Mouse (Mus musculus) limb, embryonic 15.5 days (tissue): ENCODE results near the gene Mfsd4b2. TPM values are rescaled to one million over a fixed set of nuclear protein-coding genes. Genes with fewer than 3 reads are reported as not detected.
"Not testable (repeated sequence)": the region's sequence is repeated elsewhere in the genome, so short reads cannot be mapped to it uniquely, and the experiment has no call there.

Experiments
- ATAC-seq: fragments of 200-750 bp; cut with Nextera tagmentation; 2 replicates; pipeline ENCODE4 v1.8.0; 2017; ENCODE audit warnings: low read depth, moderate TSS enrichment; ENCODE audit not compliant: insufficient number of reproducible peaks, low FRiP score, low TSS enrichment
- H3K27ac ChIP-seq: fragments of 300-500 bp; sonication (generic); 2 replicates; pipeline ENCODE4 v1.5.1; 2015; ENCODE audit warnings: moderate library complexity, mild to moderate bottlenecking, inconsistent platforms
- H3K27me3 ChIP-seq: fragments of 300-500 bp; sonication (generic); 2 replicates; pipeline ENCODE4 v1.6.1; 2015; ENCODE audit warnings: inconsistent platforms
- H3K36me3 ChIP-seq: fragments of 300-500 bp; sonication (generic); 2 replicates; pipeline ENCODE4 v1.6.1; 2015; ENCODE audit warnings: inconsistent platforms
- H3K4me1 ChIP-seq: fragments of 300-500 bp; sonication (generic); 2 replicates; pipeline ENCODE4 v1.6.1; 2015; ENCODE audit warnings: inconsistent platforms
- H3K4me2 ChIP-seq: fragments of 300-500 bp; sonication (generic); 2 replicates; pipeline ENCODE4 v1.6.1; 2015; ENCODE audit warnings: mild to moderate bottlenecking, inconsistent platforms
- H3K4me3 ChIP-seq: fragments of 300-500 bp; sonication (generic); 2 replicates; pipeline ENCODE4 v1.5.1; 2015; ENCODE audit warnings: mild to moderate bottlenecking, inconsistent platforms
- H3K9ac ChIP-seq: fragments of 300-500 bp; sonication (generic); 2 replicates; pipeline ENCODE4 v1.6.1; 2015; ENCODE audit warnings: inconsistent platforms
- H3K9me3 ChIP-seq: fragments of 300-500 bp; sonication (generic); 2 replicates; pipeline ENCODE4 v1.6.1; 2016; ENCODE audit warnings: inconsistent platforms
- WGBS: fragments of 180-500 bp; shearing (Covaris S2); methylation state at CpG from one replicate; pipeline ENCODE4 v1.1.7; 2015; 5-methylcytosine and 5-hydroxymethylcytosine counted together
- polyA plus RNA-seq: library from polyadenylated mRNA; unstranded; fragments of >200 nt; fragmentation: Nextera tagmentation; extraction: Ambion mirVana; gene quantifications from 2 replicates; pipeline ENCODE4 v1.2.1, GENCODE M21; 2015

Gene Mfsd4b2
- polyA plus RNA-seq, 1 experiment from 2014 or later = not detected

GRCm38 (mm10) chr10:39936553-39936952 lies 9.8 kb upstream of the Mfsd4b2 start:
- Histone ChIP-seq H3K9ac (no peak overlapping the region), H3K4me3 (no peak overlapping the region), H3K27ac (no peak overlapping the region), H3K27me3 (no peaks in the 10 kb centered on the region), H3K4me1 (no peaks in the 10 kb centered on the region), H3K36me3 (no peaks in the 10 kb centered on the region), H3K9me3 (no peaks in the 10 kb centered on the region), H3K4me2 (no peak overlapping the region)
- no peak for ATAC-seq
- 70% methylated on average over 7 of the region's 7 CpGs for WGBS

- H3K4me2 ChIP-seq, H3K9me3 ChIP-seq, H3K36me3 ChIP-seq, H3K9ac ChIP-seq, H3K27ac ChIP-seq, H3K4me3 ChIP-seq, ATAC-seq, H3K4me1 ChIP-seq: not testable (repeated sequence)
- WGBS = 71% methylated on average over 8 of the region's 8 CpGs
- H3K27me3 ChIP-seq = peaks cover 22% of the 10 kb centered on the region
Measured at GRCm38 (mm10) chr10:39924556-39924955, 2.2 kb downstream of the Mfsd4b2 start.

GRCm38 (mm10) chr10:39912616-39913015 lies 14.1 kb downstream of the Mfsd4b2 start:
- no peak overlapping the region for H3K4me2 ChIP-seq
- no peak overlapping the region for H3K9ac ChIP-seq
- no peaks in the 10 kb centered on the region for H3K36me3 ChIP-seq
- H3K4me1 ChIP-seq = no peaks in the 10 kb centered on the region
- H3K27me3 ChIP-seq = no peaks in the 10 kb centered on the region
- no peak overlapping the region for H3K4me3 ChIP-seq
- no peaks in the 10 kb centered on the region for H3K9me3 ChIP-seq
- no peak for ATAC-seq
- no peak overlapping the region for H3K27ac ChIP-seq

- Histone ChIP-seq H3K36me3 (no peaks in the 10 kb centered on the region), H3K27ac (no peak overlapping the region), H3K9me3 (no peaks in the 10 kb centered on the region), H3K27me3 (no peaks in the 10 kb centered on the region), H3K4me1 (no peaks in the 10 kb centered on the region), H3K9ac (no peak overlapping the region), H3K4me2 (no peak overlapping the region), H3K4me3 (no peak overlapping the region)
- ATAC-seq = no peak
- WGBS = 72% methylated on average over 13 of the region's 13 CpGs
Measured at GRCm38 (mm10) chr10:39908768-39909441, 17.8 kb downstream of the Mfsd4b2 start.

- no peaks in the 10 kb centered on the region for H3K27me3 ChIP-seq
Measured at GRCm38 (mm10) chr10:39906799-39907658, 19.7 kb downstream of the Mfsd4b2 start.

GRCm38 (mm10) chr10:39904191-39904590 lies 22.5 kb downstream of the Mfsd4b2 start:
- no peak overlapping the region for H3K4me3 ChIP-seq
- no peak for ATAC-seq

More at GRCm38 (mm10) chr10:39906799-39907658, 19.7 kb downstream of the Mfsd4b2 start:
- 81% methylated on average over 10 of the region's 10 CpGs for WGBS
- no peak overlapping the region for H3K27ac ChIP-seq
- H3K4me1 ChIP-seq = no peaks in the 10 kb centered on the region
- H3K4me3 ChIP-seq = no peak overlapping the region
- ATAC-seq = no peak
- H3K9me3 ChIP-seq = no peaks in the 10 kb centered on the region
- no peak overlapping the region for H3K4me2 ChIP-seq
- no peak overlapping the region for H3K9ac ChIP-seq
- H3K36me3 ChIP-seq = no peaks in the 10 kb centered on the region

GRCm38 (mm10) chr10:39898874-39899371 lies 27.8 kb downstream of the Mfsd4b2 start, which contains the start of gene Mfsd4b4:
Mfsd4b4 (minus strand) TSS chr10:39899238.
- peak within 1 kb of the TSS; percentile 77 for H3K4me3 ChIP-seq
- WGBS = under 1% methylated on average over 41 of the region's 41 CpGs
- H3K9me3 ChIP-seq = no peaks in the 10 kb centered on the region
- peak within 1 kb of the TSS; percentile 78 for H3K9ac ChIP-seq
- H3K27me3 ChIP-seq = no peaks in the 10 kb centered on the region
- ATAC-seq = peak; percentile 92
- peak within 1 kb of the TSS; percentile 79 for H3K27ac ChIP-seq
- no peaks in the 10 kb centered on the region for H3K36me3 ChIP-seq
- H3K4me1 ChIP-seq = peaks cover 12% of the 10 kb centered on the region
- peak within 1 kb of the TSS; percentile 66 for H3K4me2 ChIP-seq

More at GRCm38 (mm10) chr10:39904191-39904590, 22.5 kb downstream of the Mfsd4b2 start:
- no peak overlapping the region for H3K4me2 ChIP-seq
- H3K36me3 ChIP-seq = no peaks in the 10 kb centered on the region
- 0 out of 2 replicates have a peak, but pooled peaks cover 2% of the 10 kb centered on the region for H3K4me1 ChIP-seq
- H3K27ac ChIP-seq = no peak overlapping the region
- H3K27me3 ChIP-seq = no peaks in the 10 kb centered on the region
- 63% methylated on average over 3 of the region's 3 CpGs for WGBS
- no peak overlapping the region for H3K9ac ChIP-seq
- H3K9me3 ChIP-seq = no peaks in the 10 kb centered on the region

- Histone ChIP-seq H3K9me3 (no peaks in the 10 kb centered on the region), H3K27me3 (no peaks in the 10 kb centered on the region), H3K4me1 (peaks cover 12% of the 10 kb centered on the region), H3K36me3 (0 out of 2 replicates have a peak, but pooled peaks cover under 1% of the 10 kb centered on the region), H3K27ac (no peak overlapping the region), H3K4me3 (no peak overlapping the region), H3K4me2 (no peak overlapping the region), H3K9ac (no peak overlapping the region)
- 86% methylated on average over 5 of the region's 5 CpGs for WGBS
- ATAC-seq = no peak
Measured at GRCm38 (mm10) chr10:39896503-39896902, 30.2 kb downstream of the Mfsd4b2 start.

- Histone ChIP-seq H3K4me2 (no peak overlapping the region), H3K27me3 (no peaks in the 10 kb centered on the region), H3K27ac (no peak overlapping the region), H3K36me3 (0 out of 2 replicates have a peak, but pooled peaks cover 6% of the 10 kb centered on the region), H3K9ac (no peak overlapping the region), H3K9me3 (no peaks in the 10 kb centered on the region), H3K4me3 (no peak overlapping the region), H3K4me1 (peaks cover 10% of the 10 kb centered on the region)
- ATAC-seq = no peak
- 73% methylated on average over 11 of the region's 11 CpGs for WGBS
Measured at GRCm38 (mm10) chr10:39893702-39894697, 32.7 kb downstream of the Mfsd4b2 start.

- Histone ChIP-seq H3K36me3 (0 out of 2 replicates have a peak, but pooled peaks cover 6% of the 10 kb centered on the region), H3K9ac (no peak overlapping the region), H3K27ac (no peak overlapping the region), H3K4me2 (no peak overlapping the region), H3K4me3 (no peak overlapping the region), H3K9me3 (no peaks in the 10 kb centered on the region), H3K4me1 (no peaks in the 10 kb centered on the region), H3K27me3 (no peaks in the 10 kb centered on the region)
- WGBS = 72% methylated on average over 3 of the region's 3 CpGs
- no peak for ATAC-seq
Measured at GRCm38 (mm10) chr10:39888621-39889020, 38.1 kb downstream of the Mfsd4b2 start.
